Mouse (Mus musculus) intestine, embryonic 14.5 days (tissue): Measurements from ENCODE around the gene Fam208a. TPM values are rescaled to one million over a fixed set of nuclear protein-coding genes. Genes with fewer than 3 reads are reported as not detected.

ENCODE experiments used
- ATAC-seq: fragments of 200-750 bp; cut with Nextera tagmentation; replicated peaks from 2 replicates; pipeline ENCODE4 v1.8.0; 2017; ENCODE audit warnings: low read depth, moderate number of reproducible peaks, moderate TSS enrichment, moderate library complexity; ENCODE audit not compliant: low FRiP score, low TSS enrichment
- DNase-seq: peaks from one replicate; pipeline ENCODE4 v3.0.0-alpha.2; 2018; ENCODE audit warnings: low spot score
- H3K27ac ChIP-seq: fragments of 300-500 bp; sonication (generic); 2 replicates; pipeline ENCODE4 v1.5.1; 2014; ENCODE audit warnings: low read depth, mild to moderate bottlenecking, control low read depth
- H3K27me3 ChIP-seq: fragments of 300-500 bp; sonication (generic); replicated peaks from 2 replicates; pipeline ENCODE4 v1.6.1; 2014; ENCODE audit warnings: low read length, control low read depth; ENCODE audit not compliant: control insufficient read depth, insufficient read depth
- H3K36me3 ChIP-seq: fragments of 300-500 bp; sonication (generic); 2 replicates; pipeline ENCODE4 v1.6.1; 2014; ENCODE audit warnings: low read length, control low read depth; ENCODE audit not compliant: control insufficient read depth, insufficient read depth
- H3K4me1 ChIP-seq: fragments of 300-500 bp; sonication (generic); replicated peaks from 2 replicates; pipeline ENCODE4 v1.6.1; 2014; ENCODE audit warnings: low read length, control low read depth, mixed read lengths; ENCODE audit not compliant: control insufficient read depth, insufficient read depth
- H3K4me2 ChIP-seq: fragments of 300-500 bp; sonication (generic); 2 replicates; pipeline ENCODE4 v1.6.1; 2014; ENCODE audit warnings: low read length
- H3K4me3 ChIP-seq: fragments of 300-500 bp; sonication (generic); 2 replicates; pipeline ENCODE4 v1.5.1; 2014; ENCODE audit warnings: low read depth, low read length, control low read depth, mixed read lengths
- H3K9ac ChIP-seq: fragments of 300-500 bp; sonication (generic); 2 replicates; pipeline ENCODE4 v1.6.1; 2014; ENCODE audit warnings: mild to moderate bottlenecking, low read length
- H3K9me3 ChIP-seq: fragments of 300-500 bp; sonication (generic); 2 replicates; pipeline ENCODE4 v1.6.1; 2016; ENCODE audit warnings: low read length, control low read depth; ENCODE audit not compliant: control insufficient read depth
- WGBS: fragments of 180-500 bp; shearing (Covaris S2); extraction: QIAGEN DNeasy Blood & Tissue Kit; methylation state at CpG from one replicate; pipeline ENCODE4 v1.1.7; 2014; 5-methylcytosine and 5-hydroxymethylcytosine counted together
- polyA plus RNA-seq: library from polyadenylated mRNA; unstranded; fragments of >200 nt; fragmentation: Nextera tagmentation; extraction: Ambion mirVana; gene quantifications from 2 replicates; pipeline ENCODE4 v1.2.1, GENCODE M21; 2014

The Fam208a gene
- 11.3 and 14.4 TPM in 2 replicates for polyA plus RNA-seq

- Histone ChIP-seq H3K9me3 (peaks cover 7% of the 10 kb centered on the region), H3K27ac (peak within 1 kb of the TSS; percentile 100), H3K9ac (peak within 1 kb of the TSS; percentile 91), H3K36me3 (peaks cover 15% of the 10 kb centered on the region; the same call in 1 of the 2 replicates), H3K4me2 (peak within 1 kb of the TSS; percentile 80), H3K4me1 (no peaks in the 10 kb centered on the region; the same call in 1 of the 2 replicates), H3K27me3 (no peaks in the 10 kb centered on the region), H3K4me3 (peak within 1 kb of the TSS; percentile 64)
- ATAC-seq (peak; percentile 93), DNase-seq (peak; percentile 94)
- 2% methylated on average over 32 of the region's 43 CpGs for WGBS
These were observed at the start of gene Fam208a for GRCm38 (mm10) chr14:27428573-27428972. Gene Fam208a (plus strand): TSS chr14:27428834.

GRCm38 (mm10) chr14:27379404-27379803 lies 49.2 kb upstream of the Fam208a start:
- Histone ChIP-seq H3K4me1 (no peaks in the 10 kb centered on the region; the same call in 1 of the 2 replicates), H3K27me3 (no peaks in the 10 kb centered on the region), H3K27ac (no peak overlapping the region), H3K4me2 (no peak overlapping the region), H3K36me3 (no peaks in the 10 kb centered on the region), H3K9me3 (no peaks in the 10 kb centered on the region), H3K9ac (no peak overlapping the region), H3K4me3 (no peak overlapping the region)
- 78% methylated on average over 12 of the region's 12 CpGs for WGBS
- ATAC-seq, result no peak
- no peak for DNase-seq

GRCm38 (mm10) chr14:27381459-27381858 lies 47.2 kb upstream of the Fam208a start:
- Histone ChIP-seq H3K27ac (no peak overlapping the region), H3K36me3 (no peaks in the 10 kb centered on the region), H3K4me2 (no peak overlapping the region), H3K9me3 (no peaks in the 10 kb centered on the region), H3K27me3 (no peaks in the 10 kb centered on the region), H3K9ac (no peak overlapping the region), H3K4me3 (no peak overlapping the region), H3K4me1 (no peaks in the 10 kb centered on the region; the same call in 1 of the 2 replicates)
- ATAC-seq (no peak), DNase-seq (no peak)
- 82% methylated on average over 7 of the region's 7 CpGs for WGBS

GRCm38 (mm10) chr14:27383321-27383830 lies 45.3 kb upstream of the Fam208a start:
- no peak overlapping the region for H3K9ac ChIP-seq
- 0 out of 2 replicates have a peak overlapping the region, but pooled peaks have one; percentile 11 for H3K27ac ChIP-seq
- DNase-seq (no peak), ATAC-seq (no peak)
- no peaks in the 10 kb centered on the region; the same call in 1 of the 2 replicates for H3K4me1 ChIP-seq
- WGBS, result 63% methylated on average over 5 of the region's 5 CpGs
- H3K9me3 ChIP-seq, result no peaks in the 10 kb centered on the region
- no peak overlapping the region for H3K4me3 ChIP-seq
- no peaks in the 10 kb centered on the region for H3K27me3 ChIP-seq
- no peaks in the 10 kb centered on the region for H3K36me3 ChIP-seq
- no peak overlapping the region for H3K4me2 ChIP-seq

GRCm38 (mm10) chr14:27384143-27384542 lies 44.5 kb upstream of the Fam208a start:
- H3K27ac ChIP-seq, result no peak overlapping the region
- DNase-seq (no peak), ATAC-seq (no peak)
- H3K9me3 ChIP-seq, result no peaks in the 10 kb centered on the region
- no peaks in the 10 kb centered on the region for H3K36me3 ChIP-seq
- H3K4me3 ChIP-seq, result no peak overlapping the region
- 91% methylated on average over 4 of the region's 4 CpGs for WGBS
- no peak overlapping the region for H3K4me2 ChIP-seq
- H3K4me1 ChIP-seq, result no peaks in the 10 kb centered on the region; the same call in 1 of the 2 replicates
- no peaks in the 10 kb centered on the region for H3K27me3 ChIP-seq
- H3K9ac ChIP-seq, result no peak overlapping the region

- no peak overlapping the region for H3K4me2 ChIP-seq
- no peak overlapping the region for H3K27ac ChIP-seq
- H3K27me3 ChIP-seq, result no peaks in the 10 kb centered on the region
- DNase-seq (no peak), ATAC-seq (no peak)
- H3K36me3 ChIP-seq, result no peaks in the 10 kb centered on the region
- 0 out of 2 replicates have a peak, but pooled peaks cover 4% of the 10 kb centered on the region for H3K9me3 ChIP-seq
- no peaks in the 10 kb centered on the region; the same call in 1 of the 2 replicates for H3K4me1 ChIP-seq
- no peak overlapping the region for H3K4me3 ChIP-seq
- H3K9ac ChIP-seq, result no peak overlapping the region
These were observed 40.0 kb upstream of the Fam208a start for GRCm38 (mm10) chr14:27388616-27389015.

- Histone ChIP-seq H3K9ac (no peak overlapping the region), H3K36me3 (no peaks in the 10 kb centered on the region), H3K4me3 (no peak overlapping the region), H3K4me2 (no peak overlapping the region), H3K27me3 (no peaks in the 10 kb centered on the region), H3K9me3 (0 out of 2 replicates have a peak, but pooled peaks cover 4% of the 10 kb centered on the region), H3K27ac (no peak overlapping the region), H3K4me1 (no peaks in the 10 kb centered on the region; the same call in 1 of the 2 replicates)
- DNase-seq, result no peak
- WGBS, result 71% methylated on average over 2 of the region's 2 CpGs
- ATAC-seq, result no peak
These were observed 38.9 kb upstream of the Fam208a start for GRCm38 (mm10) chr14:27389722-27390121.

- Histone ChIP-seq H3K4me1 (no peaks in the 10 kb centered on the region; the same call in 1 of the 2 replicates), H3K27ac (no peak overlapping the region), H3K36me3 (no peaks in the 10 kb centered on the region), H3K9me3 (0 out of 2 replicates have a peak, but pooled peaks cover 4% of the 10 kb centered on the region), H3K4me2 (no peak overlapping the region), H3K4me3 (no peak overlapping the region), H3K27me3 (no peaks in the 10 kb centered on the region), H3K9ac (no peak overlapping the region)
- no peak for DNase-seq
- ATAC-seq, result no peak
- 72% methylated on average over 7 of the region's 7 CpGs for WGBS
These were observed 38.0 kb upstream of the Fam208a start for GRCm38 (mm10) chr14:27390663-27391062.

GRCm38 (mm10) chr14:27391776-27392308 lies 36.8 kb upstream of the Fam208a start:
- WGBS, result 76% methylated on average over 9 of the region's 9 CpGs
- H3K27ac ChIP-seq, result no peak overlapping the region

More at GRCm38 (mm10) chr14:27391776-27392308, 36.8 kb upstream of the Fam208a start:
- ATAC-seq, result no peak
- DNase-seq, result no peak
- Histone ChIP-seq H3K27me3 (no peaks in the 10 kb centered on the region), H3K9ac (no peak overlapping the region), H3K36me3 (no peaks in the 10 kb centered on the region), H3K4me1 (no peaks in the 10 kb centered on the region; the same call in 1 of the 2 replicates), H3K4me2 (no peak overlapping the region), H3K4me3 (no peak overlapping the region), H3K9me3 (0 out of 2 replicates have a peak, but pooled peaks cover 4% of the 10 kb centered on the region)
